10 mouse cellular contexts compared by ENCODE assay signal in genomic region chr11:51446711-51447425, GRCm38 (mm10).
A peak's percentile ranks its signal among the peaks of the same experiment; 100 is the strongest.
DNase-seq lines count a peak whose midpoint lies in the region; ATAC-seq and TF ChIP-seq lines count a peak whose summit lies in the region.
"Had no signal": no experiment of that assay in that cellular context is flagged by ENCODE, and none has a peak within 500 bp of the region (broad histone marks: within the 10 kb centered on the region; RNA-seq: fewer than 3 reads in every experiment).

No protein-coding gene starts in this region.

- no peak overlapping the region for H3K9ac ChIP-seq in forebrain, embryonic 11.5 days (ENCODE audit: low read length)
- no peak overlapping the region for H3K9ac ChIP-seq in forebrain, embryonic 15.5 days (replicated peaks)
- no peak overlapping the region for H3K9ac ChIP-seq in kidney, postnatal 0 days (ENCODE audit: low read depth, low read length)
- H3K9ac ChIP-seq: heart, embryonic 13.5 days; neural tube, embryonic 13.5 days had no signal

- no peak overlapping the region for H3K4me3 ChIP-seq in forebrain, embryonic 11.5 days (ENCODE audit: low read depth, low read length)
- H3K4me3 ChIP-seq in forebrain, embryonic 15.5 days: no peak overlapping the region
- no peak overlapping the region for H3K4me3 ChIP-seq in gastrocnemius, adult 2 months
- H3K4me3 ChIP-seq in kidney, postnatal 0 days (replicated peaks; ENCODE audit: low read depth, low read length): no peak overlapping the region
- H3K4me3 ChIP-seq: heart, embryonic 13.5 days; neural tube, embryonic 13.5 days had no signal

- ATAC-seq in forebrain, embryonic 11.5 days (replicated peaks; ENCODE audit: low FRiP score): no peak
- no peak for ATAC-seq in forebrain, embryonic 15.5 days (replicated peaks)
- ATAC-seq in kidney, postnatal 0 days (replicated peaks; ENCODE audit: low FRiP score, low read depth): no peak

- H3K9me3 ChIP-seq in forebrain, embryonic 11.5 days (ENCODE audit: control insufficient read depth, low read length): no peaks in the 10 kb centered on the region
- H3K9me3 ChIP-seq in forebrain, embryonic 15.5 days: no peaks in the 10 kb centered on the region
- H3K9me3 ChIP-seq in kidney, postnatal 0 days (replicated peaks; ENCODE audit: low read length): no peaks in the 10 kb centered on the region
- H3K9me3 ChIP-seq: heart, embryonic 13.5 days; neural tube, embryonic 13.5 days had no signal

- peak; percentile 76 for TF ChIP-seq CTCF in gastrocnemius, adult 2 months (IDR thresholded peaks at IDR 0.05)
- TF ChIP-seq CTCF in kidney, postnatal 0 days (IDR thresholded peaks at IDR 0.05; ENCODE audit: low read depth): peak; percentile 76

- peaks cover 4% of the 10 kb centered on the region; the same call in 1 of the 2 replicates for H3K4me1 ChIP-seq in forebrain, embryonic 11.5 days (replicated peaks; ENCODE audit: control insufficient read depth, insufficient read depth, low read length)
- 0 out of 2 replicates have a peak, but pooled peaks cover 5% of the 10 kb centered on the region for H3K4me1 ChIP-seq in forebrain, embryonic 15.5 days
- H3K4me1 ChIP-seq in kidney, postnatal 0 days (replicated peaks; ENCODE audit: insufficient read depth, low read length): no peaks in the 10 kb centered on the region
- H3K4me1 ChIP-seq: heart, embryonic 13.5 days had no signal

- H3K36me3 ChIP-seq in forebrain, embryonic 11.5 days (ENCODE audit: control insufficient read depth, insufficient read depth, low read length): no peaks in the 10 kb centered on the region
- no peaks in the 10 kb centered on the region for H3K36me3 ChIP-seq in forebrain, embryonic 15.5 days
- H3K36me3 ChIP-seq in kidney, postnatal 0 days (ENCODE audit: insufficient read depth, low read length): no peaks in the 10 kb centered on the region
- H3K36me3 ChIP-seq: heart, embryonic 13.5 days; neural tube, embryonic 13.5 days had no signal

- intact Hi-C loops in gastrocnemius, adult 2 months (cut with DNase I): loop anchor here (1.0 to 2.0 kb wide), 2 partner anchors 118 to 158 kb away; partner anchors contain the start of gene Col23a1

- DNase-seq in forebrain, embryonic 11.5 days (ENCODE audit: low spot score): peak; percentile 70
- peak; percentile 43 for DNase-seq in A20 (ENCODE audit: low read depth, low spot score)
- peak; percentile 30 for DNase-seq in brain, adult 2 months (ENCODE audit: low read depth, low spot score)
- DNase-seq in gastrocnemius, adult 2 months: peak; percentile 67
- peak; percentile 75 for DNase-seq in kidney, postnatal 0 days (ENCODE audit: low spot score)
- peak; percentile 53 to 70 for DNase-seq in lung, adult 18-20 months
- peak; percentile 82 for DNase-seq in testis, postnatal 10 days (ENCODE audit: low spot score)

- no peak overlapping the region for H3K4me2 ChIP-seq in forebrain, embryonic 11.5 days (ENCODE audit: low read depth, low read length, severe bottlenecking)
- no peak overlapping the region for H3K4me2 ChIP-seq in forebrain, embryonic 15.5 days (replicated peaks)
- H3K4me2 ChIP-seq in kidney, postnatal 0 days (ENCODE audit: low read length): no peak overlapping the region
- H3K4me2 ChIP-seq: heart, embryonic 13.5 days; neural tube, embryonic 13.5 days had no signal

- no peak overlapping the region for H3K27ac ChIP-seq in forebrain, embryonic 11.5 days (ENCODE audit: low read depth, low read length)
- H3K27ac ChIP-seq in forebrain, embryonic 15.5 days (replicated peaks): no peak overlapping the region
- H3K27ac ChIP-seq in gastrocnemius, adult 2 months: no peak overlapping the region
- H3K27ac ChIP-seq in kidney, postnatal 0 days: no peak overlapping the region
- H3K27ac ChIP-seq: heart, embryonic 13.5 days; neural tube, embryonic 13.5 days had no signal

- H3K27me3 ChIP-seq in forebrain, embryonic 11.5 days (ENCODE audit: control insufficient read depth, insufficient read depth, low read length): no peaks in the 10 kb centered on the region
- H3K27me3 ChIP-seq in forebrain, embryonic 15.5 days: no peaks in the 10 kb centered on the region
- H3K27me3 ChIP-seq in kidney, postnatal 0 days (ENCODE audit: insufficient read depth, low read length): no peaks in the 10 kb centered on the region
- H3K27me3 ChIP-seq: neural tube, embryonic 13.5 days had no signal

- 39% methylated on average over 6 of the region's 6 CpGs for WGBS in forebrain, embryonic 11.5 days
- 40% methylated on average over 6 of the region's 6 CpGs for WGBS in forebrain, embryonic 15.5 days
- WGBS in kidney, postnatal 0 days: 22% methylated on average over 6 of the region's 6 CpGs

Comparison
In these comparisons a context has a peak if more than half of its experiments do, and no peak if none do; other contexts are left out.
1. DNase-seq: peak in every context shown above with its lines; median percentile 82 in testis, postnatal 10 days; 75 in kidney, postnatal 0 days; 70 in forebrain, embryonic 11.5 days; 67 in gastrocnemius, adult 2 months; 62 in lung, adult 18-20 months; 43 in A20; 30 in brain, adult 2 months.